Mouse (Mus musculus) heart, postnatal 0 days (tissue): Measurements from ENCODE around the gene Pde4d. TPM values are rescaled to one million over a fixed set of nuclear protein-coding genes. Genes with fewer than 3 reads are reported as not detected.

ENCODE experiments used
- ATAC-seq: fragments of 200-750 bp; cut with Nextera tagmentation; 2 replicates; pipeline ENCODE4 v1.8.0; 2017; ENCODE audit warnings: low read depth, moderate number of reproducible peaks, moderate library complexity; ENCODE audit not compliant: insufficient read depth
- DNase-seq: peaks from one replicate; pipeline ENCODE4 v3.0.0-alpha.2; 2016; ENCODE audit warnings: low spot score
- H3K27ac ChIP-seq: fragments of 300-500 bp; sonication (generic); 2 replicates; pipeline ENCODE4 v1.5.1; 2014; ENCODE audit warnings: low read depth, mild to moderate bottlenecking
- H3K27me3 ChIP-seq: fragments of 300-500 bp; sonication (generic); 2 replicates; pipeline ENCODE4 v1.6.1; 2014; ENCODE audit warnings: low read length, mixed read lengths; ENCODE audit not compliant: control insufficient read depth, insufficient read depth
- H3K36me3 ChIP-seq: fragments of 300-500 bp; sonication (generic); replicated peaks from 2 replicates; pipeline ENCODE4 v1.6.1; 2014; ENCODE audit warnings: low read length, mixed read lengths; ENCODE audit not compliant: control insufficient read depth, insufficient read depth
- H3K4me1 ChIP-seq: fragments of 300-500 bp; sonication (generic); 2 replicates; pipeline ENCODE4 v1.6.1; 2014; ENCODE audit warnings: antibody characterized with exemption; ENCODE audit not compliant: control insufficient read depth, insufficient read depth
- H3K4me2 ChIP-seq: fragments of 300-500 bp; sonication (generic); 2 replicates; pipeline ENCODE4 v1.6.1; 2014; ENCODE audit warnings: low read depth, mild to moderate bottlenecking, low read length, moderate library complexity
- H3K4me3 ChIP-seq: fragments of 300-500 bp; sonication (generic); 2 replicates; pipeline ENCODE4 v1.5.1; 2014; ENCODE audit warnings: low read depth, low read length
- H3K9ac ChIP-seq: fragments of 300-500 bp; sonication (generic); replicated peaks from 2 replicates; pipeline ENCODE4 v1.6.1; 2014; ENCODE audit warnings: low read depth, low read length, mixed read lengths
- H3K9me3 ChIP-seq: fragments of 300-500 bp; sonication (generic); replicated peaks from 2 replicates; pipeline ENCODE4 v1.6.1; 2016; ENCODE audit warnings: low read length; ENCODE audit not compliant: control insufficient read depth
- CTCF ChIP-seq: IDR thresholded peaks from 2 replicates; pipeline ENCODE4 v1.5.1; 2016; ENCODE audit warnings: antibody characterized with exemption, control low read depth, low read depth
- EP300 ChIP-seq: IDR thresholded peaks from 2 replicates; pipeline ENCODE4 v1.6.1; 2016; ENCODE audit warnings: antibody characterized with exemption, low read depth
- WGBS: fragments of 180-500 bp; shearing (Covaris S2); extraction: QIAGEN DNeasy Blood & Tissue Kit; methylation state at CpG from one replicate; pipeline ENCODE4 v1.1.7; 2014; 5-methylcytosine and 5-hydroxymethylcytosine counted together
- polyA plus RNA-seq: library from polyadenylated mRNA; unstranded; fragments of >200 nt; fragmentation: Nextera tagmentation; extraction: Ambion mirVana; gene quantifications from 2 replicates; pipeline ENCODE4 v1.2.1, GENCODE M21; 2015
- total RNA-seq: library from RNA; depleted of rRNA; stranded (reverse); fragments of >200 nt; gene quantifications from 2 replicates; pipeline ENCODE4 v1.2.3, GENCODE M21; 2014; ENCODE audit warnings: low replicate concordance

Pde4d gene
- total and polyA plus RNA-seq, 2 experiments from 2014 or later: 21.9 to 58.0 TPM

GRCm38 (mm10) chr13:108596938-108597337 lies 147.2 kb downstream of the Pde4d start:
- Histone ChIP-seq H3K9ac (no peak overlapping the region), H3K4me2 (no peak overlapping the region), H3K27ac (no peak overlapping the region), H3K27me3 (no peaks in the 10 kb centered on the region), H3K9me3 (no peaks in the 10 kb centered on the region), H3K36me3 (no peaks in the 10 kb centered on the region), H3K4me3 (no peak overlapping the region), H3K4me1 (no peaks in the 10 kb centered on the region)
- 59% methylated on average over 3 of the region's 3 CpGs for WGBS
- TF ChIP-seq CTCF (no peak), EP300 (no peak)
- no peak for ATAC-seq
- no peak for DNase-seq

DNA sequence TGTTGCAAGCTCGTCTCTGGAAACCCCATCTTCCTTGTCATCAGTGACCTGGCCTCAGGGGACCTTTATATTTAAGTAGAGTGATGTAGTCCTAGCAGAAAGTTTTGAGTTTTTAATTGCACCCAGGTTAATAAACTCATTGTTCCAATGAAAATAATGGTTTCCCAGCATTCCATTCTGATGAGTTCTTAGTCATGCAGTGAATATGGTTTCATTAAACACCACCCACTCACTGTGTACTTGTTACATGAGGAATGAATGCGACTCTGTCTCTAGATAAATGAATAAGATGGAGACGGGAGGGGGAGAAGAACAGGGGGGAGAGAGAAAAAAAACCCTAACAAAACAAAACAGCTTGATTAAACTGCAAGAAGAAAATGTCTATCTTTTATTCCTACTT lies 148.9 kb downstream of the Pde4d start:
- no peaks in the 10 kb centered on the region for H3K9me3 ChIP-seq
- no peaks in the 10 kb centered on the region for H3K36me3 ChIP-seq
- no peaks in the 10 kb centered on the region for H3K27me3 ChIP-seq
- no peak overlapping the region for H3K9ac ChIP-seq
- no peak for DNase-seq
- WGBS: 71% methylated on average over 3 of the region's 3 CpGs
- H3K4me1 ChIP-seq: no peaks in the 10 kb centered on the region
- H3K27ac ChIP-seq: no peak overlapping the region
- H3K4me2 ChIP-seq: no peak overlapping the region
- no peak overlapping the region for H3K4me3 ChIP-seq
- TF ChIP-seq CTCF: no peak
- no peak for TF ChIP-seq EP300
- ATAC-seq: no peak

- H3K4me1 ChIP-seq: no peaks in the 10 kb centered on the region
- H3K27me3 ChIP-seq: no peaks in the 10 kb centered on the region
- H3K27ac ChIP-seq: no peak overlapping the region
- 57% methylated on average over 6 of the region's 6 CpGs for WGBS
- TF ChIP-seq EP300 (no peak), CTCF (no peak)
- no peaks in the 10 kb centered on the region for H3K9me3 ChIP-seq
- DNase-seq (no peak), ATAC-seq (no peak)
- no peak overlapping the region for H3K4me2 ChIP-seq
- H3K9ac ChIP-seq: no peak overlapping the region
- H3K36me3 ChIP-seq: no peaks in the 10 kb centered on the region
- no peak overlapping the region for H3K4me3 ChIP-seq
Observed at GRCm38 (mm10) chr13:108599186-108599900, 149.6 kb downstream of the Pde4d start.

GRCm38 (mm10) chr13:108601021-108601420 lies 151.3 kb downstream of the Pde4d start:
- no peaks in the 10 kb centered on the region for H3K27me3 ChIP-seq
- no peak overlapping the region for H3K9ac ChIP-seq
- no peaks in the 10 kb centered on the region for H3K9me3 ChIP-seq
- DNase-seq (no peak), ATAC-seq (no peak)
- H3K27ac ChIP-seq: no peak overlapping the region
- H3K36me3 ChIP-seq: no peaks in the 10 kb centered on the region
- TF ChIP-seq EP300 (no peak), CTCF (no peak)
- H3K4me1 ChIP-seq: no peaks in the 10 kb centered on the region
- no peak overlapping the region for H3K4me3 ChIP-seq
- no peak overlapping the region for H3K4me2 ChIP-seq
- WGBS: 95% methylated on average over 2 of the region's 2 CpGs

GRCm38 (mm10) chr13:108603502-108603901 lies 153.8 kb downstream of the Pde4d start:
- no peak overlapping the region for H3K9ac ChIP-seq
- no peak overlapping the region for H3K4me3 ChIP-seq
- no peaks in the 10 kb centered on the region for H3K36me3 ChIP-seq
- ATAC-seq (no peak), DNase-seq (no peak)
- H3K27me3 ChIP-seq: no peaks in the 10 kb centered on the region
- TF ChIP-seq CTCF: no peak
- TF ChIP-seq EP300: no peak
- no peak overlapping the region for H3K4me2 ChIP-seq
- H3K4me1 ChIP-seq: no peaks in the 10 kb centered on the region
- WGBS: 67% methylated on average over 1 of the region's 1 CpGs
- H3K9me3 ChIP-seq: no peaks in the 10 kb centered on the region
- H3K27ac ChIP-seq: no peak overlapping the region

GRCm38 (mm10) chr13:108604213-108604612 lies 154.5 kb downstream of the Pde4d start:
- ATAC-seq: no peak
- DNase-seq: no peak
- H3K4me1 ChIP-seq: no peaks in the 10 kb centered on the region
- no peaks in the 10 kb centered on the region for H3K27me3 ChIP-seq
- H3K36me3 ChIP-seq: no peaks in the 10 kb centered on the region
- H3K4me3 ChIP-seq: no peak overlapping the region
- no peak overlapping the region for H3K4me2 ChIP-seq
- no peak overlapping the region for H3K27ac ChIP-seq
- H3K9ac ChIP-seq: no peak overlapping the region
- H3K9me3 ChIP-seq: no peaks in the 10 kb centered on the region
- no peak for TF ChIP-seq EP300
- TF ChIP-seq CTCF: no peak
